Comparison of ENCODE assay signal across 8 mouse cellular contexts in genomic region chr19:10389391-10390098, GRCm38 (mm10). TPM values are rescaled to one million over a fixed set of nuclear protein-coding genes. Genes with fewer than 3 reads are reported as not detected.
DNase-seq lines count a peak whose midpoint lies in the region; ATAC-seq and TF ChIP-seq lines count a peak whose summit lies in the region.

No protein-coding gene starts in this region.

- H3K4me3 ChIP-seq in cerebellum, adult 2 months (replicated peaks; ENCODE audit: insufficient read depth, low read depth, low read length), result peak overlapping the region; percentile 60
- H3K4me3 ChIP-seq in heart, postnatal 0 days (ENCODE audit: low read depth, low read length), result peak overlapping the region; percentile 53

- 1% methylated on average over 54 of the region's 54 CpGs for WGBS in cerebellum, adult 2 months
- WGBS in heart, postnatal 0 days, result 1% methylated on average over 41 of the region's 54 CpGs

- TF ChIP-seq EP300 in heart, postnatal 0 days (IDR thresholded peaks at IDR 0.05; ENCODE audit: low read depth), result no peak

- peak overlapping the region; percentile 77 for H3K4me2 ChIP-seq in heart, postnatal 0 days (ENCODE audit: low read depth, low read length)

- H3K27me3 ChIP-seq in cerebellum, adult 2 months (ENCODE audit: control insufficient read depth, insufficient read depth, low read length), result no peaks in the 10 kb centered on the region
- H3K27me3 ChIP-seq in heart, postnatal 0 days (ENCODE audit: control insufficient read depth, insufficient read depth, low read length), result peaks cover 22% of the 10 kb centered on the region

- H3K9me3 ChIP-seq in heart, postnatal 0 days (replicated peaks; ENCODE audit: control insufficient read depth, low read length), result no peaks in the 10 kb centered on the region

- H3K4me1 ChIP-seq in cerebellum, adult 2 months (ENCODE audit: control insufficient read depth, insufficient read depth, low read length), result peaks cover 31% of the 10 kb centered on the region
- no peaks in the 10 kb centered on the region for H3K4me1 ChIP-seq in heart, postnatal 0 days (ENCODE audit: control insufficient read depth, insufficient read depth)

- no peak for ATAC-seq in cerebellum, adult (ENCODE audit: insufficient number of reproducible peaks, low FRiP score, low TSS enrichment)
- ATAC-seq in heart, postnatal 0 days (ENCODE audit: insufficient read depth, low read depth), result peak; percentile 10; the same call in 1 of the 2 replicates
- ATAC-seq in megakaryocyte-erythroid progenitor cell, adult 5-6 weeks (replicated peaks; ENCODE audit: low FRiP score, low TSS enrichment, poor library complexity, severe bottlenecking), result no peak

- TF ChIP-seq CTCF in cerebellum, adult 2 months (IDR thresholded peaks at IDR 0.05; ENCODE audit: borderline replicate concordance, insufficient read depth, low read depth, low read length), result no peak
- TF ChIP-seq CTCF in heart, postnatal 0 days (IDR thresholded peaks at IDR 0.05; ENCODE audit: low read depth), result no peak

- peak overlapping the region; percentile 60 for H3K27ac ChIP-seq in cerebellum, adult 2 months (ENCODE audit: insufficient read depth, low read length)
- no peak overlapping the region for H3K27ac ChIP-seq in heart, postnatal 0 days (ENCODE audit: low read depth)

- H3K36me3 ChIP-seq in heart, postnatal 0 days (replicated peaks; ENCODE audit: control insufficient read depth, insufficient read depth, low read length), result no peaks in the 10 kb centered on the region

- peak; percentile 59 to 72 for DNase-seq in cerebellum, adult 2 months
- DNase-seq in right cerebral cortex, postnatal 4 days, result peak; percentile 47
- no peak for DNase-seq in right cerebral cortex, adult 18-20 months
- DNase-seq in heart, postnatal 0 days (ENCODE audit: low spot score), result no peak
- DNase-seq in lung, postnatal 14 days, result peak; percentile 14
- no peak for DNase-seq in layer of hippocampus, adult 11-12 months (ENCODE audit: low spot score)

- no peak for TF ChIP-seq POLR2A in cerebellum, adult 2 months (IDR thresholded peaks at IDR 0.05; ENCODE audit: borderline replicate concordance, insufficient read depth, low read length)

- H3K9ac ChIP-seq in heart, postnatal 0 days (replicated peaks; ENCODE audit: low read depth, low read length), result peak overlapping the region; percentile 66

RNA-seq across cellular contexts. Expression of gene Syt7, which starts 0.7 kb away (rescaled TPM):
- 173 and 187 TPM in 2 replicates for polyA plus RNA-seq in cerebellum, adult 2 months (2012; rRNA removed)
- 5.0 and 6.0 TPM in 2 replicates for total RNA-seq in heart, postnatal 0 days (2014; rRNA removed; ENCODE audit: low replicate concordance)
- 0.78 and 0.96 TPM in 2 replicates for polyA plus RNA-seq in heart, postnatal 0 days (2015; fragmentation: Nextera tagmentation; extraction: Ambion mirVana)
- not detected in 2 replicates for total RNA-seq in megakaryocyte-erythroid progenitor cell, adult 5-6 weeks (2014; fragmentation: Nextera tagmentation)
- total RNA-seq in megakaryocyte-erythroid progenitor cell, adult 5-6 weeks (2017), result not detected in 2 replicates

Comparison
In these comparisons a context has a peak if more than half of its experiments do, and no peak if none do; other contexts are left out.
1. DNase-seq: peak in cerebellum, adult 2 months (2 of 2), right cerebral cortex, postnatal 4 days (single experiment) and lung, postnatal 14 days (single experiment); none in right cerebral cortex, adult 18-20 months (single experiment), heart, postnatal 0 days (single experiment) and layer of hippocampus, adult 11-12 months (single experiment).